Mouse (Mus musculus): ENCODE results near the gene Rfc3. TPM values are rescaled to one million over a fixed set of nuclear protein-coding genes. Genes with fewer than 3 reads are reported as not detected.

The Rfc3 gene
- polyA plus RNA-seq, 1 experiment from 2014 or later, result 90.2 TPM

DNA sequence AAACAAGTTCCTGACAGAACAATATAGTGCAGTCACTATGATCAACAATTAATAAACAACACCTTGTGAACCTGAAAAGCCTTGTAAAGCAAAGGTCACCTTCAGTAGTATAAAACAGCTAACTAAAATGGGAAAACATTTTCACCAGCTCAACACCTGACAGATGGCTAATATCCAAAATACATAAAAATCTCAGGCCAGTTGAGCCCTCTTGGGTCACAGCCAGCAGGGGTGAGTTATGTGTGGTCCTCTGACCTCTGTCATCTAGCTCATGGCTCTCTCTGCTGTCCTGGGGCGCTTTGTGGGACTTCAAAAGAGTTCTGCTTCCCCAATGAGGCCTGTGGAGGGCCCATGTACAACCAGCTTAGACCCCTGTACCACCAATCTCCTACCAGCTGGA is 49.3 kb downstream of the Rfc3 start:
- no peak for ATAC-seq (ENCODE audit: low read depth)
- Histone ChIP-seq H3K36me3 (ENCODE audit: control insufficient read depth, insufficient read depth, low read length) (no peaks in the 10 kb centered on the region), H3K27me3 (ENCODE audit: control insufficient read depth, insufficient read depth, low read depth, low read length) (no peaks in the 10 kb centered on the region), H3K9me3 (ENCODE audit: control insufficient read depth, low read length) (no peaks in the 10 kb centered on the region), H3K9ac (ENCODE audit: low read length) (no peak overlapping the region), H3K4me3 (ENCODE audit: low read length) (no peak overlapping the region), H3K4me1 (replicated peaks; ENCODE audit: control insufficient read depth, insufficient read depth, low read length) (no peaks in the 10 kb centered on the region), H3K27ac (ENCODE audit: low read length) (no peak overlapping the region), H3K4me2 (ENCODE audit: low read depth, low read length) (no peak overlapping the region)
- WGBS, result 50% methylated on average over 1 of the region's 1 CpGs

Other genes with a start within 250 kb of the Rfc3 start
- gene Gm42906, start 223.1 kb downstream of the Rfc3 start, polyA plus RNA-seq (2015; fragmentation: Nextera tagmentation; extraction: Ambion mirVana), result not detected in 2 replicates
- gene Vmn2r18, start 45.2 kb downstream of the Rfc3 start, polyA plus RNA-seq (2015; fragmentation: Nextera tagmentation; extraction: Ambion mirVana), result 0.06 and 0.11 TPM in 2 replicates